In the genomic region with DNA sequence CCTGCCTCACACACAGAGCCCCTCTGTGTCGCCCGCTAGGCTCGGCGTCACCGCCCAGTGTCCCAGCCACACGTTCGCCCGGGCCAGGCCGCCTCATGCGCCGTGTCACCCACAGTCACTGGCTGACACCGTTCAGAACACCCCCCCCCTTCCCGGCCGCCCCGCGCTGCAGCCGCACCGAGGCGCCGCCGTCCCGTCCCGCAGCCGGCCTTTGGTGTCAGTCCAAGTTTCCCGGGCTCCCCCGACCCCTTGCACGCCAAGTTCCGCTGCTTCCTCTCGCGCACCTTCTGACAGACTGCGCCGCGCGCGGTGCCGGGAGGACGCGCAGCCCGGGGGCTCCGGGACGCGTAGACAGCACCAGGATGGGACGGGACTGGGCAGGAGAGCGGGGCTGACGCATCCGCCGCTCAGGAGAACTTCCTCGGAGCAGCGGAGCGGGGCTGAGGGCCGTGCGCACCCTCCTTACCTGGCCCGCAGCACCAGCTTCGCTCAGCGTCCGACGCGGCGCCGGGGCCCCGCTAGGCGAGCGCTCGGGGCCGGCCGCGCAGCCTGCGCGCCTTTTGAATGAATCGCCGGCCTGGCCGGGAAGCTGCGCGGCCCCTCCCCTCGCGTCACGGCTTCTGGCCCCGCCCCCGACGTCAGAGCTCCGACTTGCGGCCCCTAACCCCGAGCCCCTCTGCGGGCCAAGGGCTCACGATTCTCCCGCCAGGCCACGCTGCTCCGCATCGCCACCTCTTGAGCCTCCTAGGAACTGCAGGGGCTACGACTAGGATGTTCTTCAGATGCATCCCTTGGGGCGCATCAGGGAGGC, we compare ENCODE assay signal across 8 mouse cellular contexts. TPM values are rescaled to one million over a fixed set of nuclear protein-coding genes. Genes with fewer than 3 reads are reported as not detected.
DNase-seq lines count a peak whose midpoint lies in the region; ATAC-seq lines count a peak whose summit lies in the region.

Gene Relt, minus strand, starts transcription at position 619 of the 811 bp plus-strand sequence.

- H3K27me3 ChIP-seq in heart, embryonic 14.5 days (ENCODE audit: control insufficient read depth, insufficient read depth, low read length), result no peaks in the 10 kb centered on the region
- no peaks in the 10 kb centered on the region for H3K27me3 ChIP-seq in liver, embryonic 12.5 days (replicated peaks)
- H3K27me3 ChIP-seq in splenic B cell, adult 2 months (ENCODE audit: control insufficient read depth, insufficient read depth, low read length, poor library complexity, severe bottlenecking), result no peaks in the 10 kb centered on the region

- DNase-seq in CD8-positive naive resting alpha-beta T cell, adult 2 months (ENCODE audit: low read depth in 2 of 2, low spot score in 2 of 2), result peak; percentile 97 to 98
- DNase-seq in c-Kit-negative CD71-positive TER-119-positive erythroid progenitor cells, embryonic 14.5 days (ENCODE audit: low read depth, low spot score), result peak; percentile 90
- DNase-seq in fibroblast of lung, adult 2 months (ENCODE audit: low read depth), result peak; percentile 74
- DNase-seq in kidney, postnatal 10 days, result peak; percentile 98
- DNase-seq in naive thymus-derived CD4-positive, alpha-beta T cell, adult 2 months (ENCODE audit: low read depth), result peak; percentile 99
- peak; percentile 98 for DNase-seq in splenic B cell, adult 2 months (ENCODE audit: low read depth, low spot score)

- H3K9ac ChIP-seq in heart, embryonic 14.5 days (ENCODE audit: low read length), result peak within 1 kb of the TSS; percentile 79
- peak within 1 kb of the TSS; percentile 98 for H3K9ac ChIP-seq in liver, embryonic 12.5 days

- ATAC-seq in heart, embryonic 14.5 days (ENCODE audit: insufficient number of reproducible peaks, insufficient read depth, low FRiP score, low read depth), result peak; percentile 87
- ATAC-seq in liver, embryonic 12.5 days, result peak; percentile 82

- H3K4me1 ChIP-seq in heart, embryonic 14.5 days (ENCODE audit: control insufficient read depth in 2 of 2, insufficient read depth in 2 of 2, low read length in 2 of 2), result peaks cover 23 to 31% of the 10 kb centered on the region in 2 experiments
- peaks cover 57% of the 10 kb centered on the region for H3K4me1 ChIP-seq in liver, embryonic 12.5 days

- H3K9me3 ChIP-seq in heart, embryonic 14.5 days (ENCODE audit: control insufficient read depth, low read length), result no peaks in the 10 kb centered on the region
- no peaks in the 10 kb centered on the region for H3K9me3 ChIP-seq in liver, embryonic 12.5 days (replicated peaks)

- peak within 1 kb of the TSS; percentile 97 for H3K4me2 ChIP-seq in heart, embryonic 14.5 days (ENCODE audit: low read length)
- peak within 1 kb of the TSS; percentile 82 for H3K4me2 ChIP-seq in liver, embryonic 12.5 days

- peak within 1 kb of the TSS; percentile 69 to 85 for H3K27ac ChIP-seq in heart, embryonic 14.5 days (replicated peaks in 1 of 2; ENCODE audit: control insufficient read depth in 1 of 2, insufficient read depth in 1 of 2, low read depth in 2 of 2, low read length in 2 of 2)
- H3K27ac ChIP-seq in liver, embryonic 12.5 days, result peak within 1 kb of the TSS; percentile 92

- H3K4me3 ChIP-seq in heart, embryonic 14.5 days (ENCODE audit: control insufficient read depth in 1 of 2, insufficient read depth in 1 of 2, low read depth in 1 of 2, low read length in 2 of 2), result peak within 1 kb of the TSS; percentile 64 to 90
- H3K4me3 ChIP-seq in liver, embryonic 12.5 days, result peak within 1 kb of the TSS; percentile 93

- H3K36me3 ChIP-seq in heart, embryonic 14.5 days (ENCODE audit: control insufficient read depth, insufficient read depth, low read length), result no peaks in the 10 kb centered on the region
- peaks cover 29% of the 10 kb centered on the region for H3K36me3 ChIP-seq in liver, embryonic 12.5 days
- no peaks in the 10 kb centered on the region for H3K36me3 ChIP-seq in splenic B cell, adult 2 months (ENCODE audit: control insufficient read depth, insufficient read depth, low read length, poor library complexity, severe bottlenecking)

- under 1% methylated on average over 91 of the region's 91 CpGs for WGBS in heart, embryonic 14.5 days
- 2% methylated on average over 85 of the region's 91 CpGs for WGBS in liver, embryonic 12.5 days (ENCODE audit: insufficient replicate concordance)

RNA-seq across cellular contexts. Expression of gene Relt, which starts in this region (rescaled TPM):
- polyA plus RNA-seq in heart, embryonic 14.5 days (2014; fragmentation: Nextera tagmentation; extraction: Ambion mirVana), result 1.2 and 1.8 TPM in 2 replicates
- polyA plus RNA-seq in liver, embryonic 12.5 days (2016; fragmentation: Nextera tagmentation; extraction: Ambion mirVana), result 17.8 and 18.2 TPM in 2 replicates

Comparison
In these comparisons a context has a peak if more than half of its experiments do, and no peak if none do; other contexts are left out.
1. Peak in every context shown above with its lines: DNase-seq, ATAC-seq, H3K4me3 ChIP-seq and H3K27ac ChIP-seq.